Mouse (Mus musculus) forebrain, embryonic 15.5 days (tissue): Measurements from ENCODE around the gene Slc7a7. TPM values are rescaled to one million over a fixed set of nuclear protein-coding genes. Genes with fewer than 3 reads are reported as not detected.

Source experiments
- ATAC-seq: fragments of 200-750 bp; cut with Nextera tagmentation; replicated peaks from 2 replicates; pipeline ENCODE4 v1.8.0; 2017; ENCODE audit warnings: mild to moderate bottlenecking, moderate TSS enrichment, moderate library complexity
- H3K27ac ChIP-seq: fragments of 300-500 bp; sonication (generic); replicated peaks from 2 replicates; pipeline ENCODE4 v1.5.1; 2015; ENCODE audit warnings: mild to moderate bottlenecking, inconsistent platforms
- H3K27me3 ChIP-seq: fragments of 300-500 bp; sonication (generic); 2 replicates; pipeline ENCODE4 v1.6.1; 2015; ENCODE audit warnings: inconsistent platforms
- H3K36me3 ChIP-seq: fragments of 300-500 bp; sonication (generic); 2 replicates; pipeline ENCODE4 v1.6.1; 2015; ENCODE audit warnings: mild to moderate bottlenecking, inconsistent platforms
- H3K4me1 ChIP-seq: fragments of 300-500 bp; sonication (generic); 2 replicates; pipeline ENCODE4 v1.6.1; 2015; ENCODE audit warnings: inconsistent platforms
- H3K4me2 ChIP-seq: fragments of 300-500 bp; sonication (generic); replicated peaks from 2 replicates; pipeline ENCODE4 v1.6.1; 2015; ENCODE audit warnings: mild to moderate bottlenecking, inconsistent platforms
- H3K4me3 ChIP-seq: fragments of 300-500 bp; sonication (generic); 2 replicates; pipeline ENCODE4 v1.5.1; 2015; ENCODE audit warnings: mild to moderate bottlenecking, inconsistent platforms
- H3K9ac ChIP-seq: fragments of 300-500 bp; sonication (generic); replicated peaks from 2 replicates; pipeline ENCODE4 v1.6.1; 2015; ENCODE audit warnings: mild to moderate bottlenecking, inconsistent platforms
- H3K9me3 ChIP-seq: fragments of 300-500 bp; sonication (generic); 2 replicates; pipeline ENCODE4 v1.6.1; 2016; ENCODE audit warnings: inconsistent platforms
- WGBS: fragments of 180-500 bp; shearing (Covaris S2); methylation state at CpG from one replicate; pipeline ENCODE4 v1.1.7; 2015; ENCODE audit warnings: mixed read lengths; 5-methylcytosine and 5-hydroxymethylcytosine counted together
- polyA plus RNA-seq: library from polyadenylated mRNA; unstranded; fragments of >200 nt; fragmentation: Nextera tagmentation; extraction: Ambion mirVana; gene quantifications from 2 replicates; pipeline ENCODE4 v1.2.1, GENCODE M21; 2015

Gene Slc7a7
- polyA plus RNA-seq, 1 experiment from 2014 or later = 5.0 TPM

DNA sequence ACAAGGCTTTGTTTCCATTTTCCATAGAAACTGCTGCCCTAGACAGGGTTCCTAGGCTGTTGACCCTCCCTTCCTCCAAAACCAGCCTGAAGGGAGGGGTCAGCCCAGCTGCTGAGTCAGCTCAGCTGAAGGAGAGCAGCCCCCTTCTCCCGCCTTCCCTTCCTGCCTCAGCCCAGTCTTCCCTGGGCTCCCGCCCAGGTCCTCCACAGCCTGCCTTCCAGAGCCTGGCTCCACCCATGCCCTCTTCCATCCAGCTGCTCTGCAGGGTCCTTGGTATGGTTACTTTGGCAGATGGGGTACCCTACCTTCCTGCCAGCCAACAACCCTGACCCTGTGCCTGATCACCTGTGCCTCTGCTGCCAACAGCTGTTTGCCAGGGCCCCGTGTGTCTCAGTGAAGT, 25.6 kb upstream of the Slc7a7 start:
- Histone ChIP-seq H3K27me3 (no peaks in the 10 kb centered on the region), H3K4me3 (no peak overlapping the region), H3K4me1 (no peaks in the 10 kb centered on the region), H3K27ac (peak overlapping the region; percentile 34), H3K4me2 (no peak overlapping the region), H3K36me3 (peaks cover 7% of the 10 kb centered on the region; the same call in 1 of the 2 replicates), H3K9me3 (no peaks in the 10 kb centered on the region), H3K9ac (no peak overlapping the region)
- ATAC-seq = no peak
- WGBS = 30% methylated on average over 3 of the region's 3 CpGs

DNA sequence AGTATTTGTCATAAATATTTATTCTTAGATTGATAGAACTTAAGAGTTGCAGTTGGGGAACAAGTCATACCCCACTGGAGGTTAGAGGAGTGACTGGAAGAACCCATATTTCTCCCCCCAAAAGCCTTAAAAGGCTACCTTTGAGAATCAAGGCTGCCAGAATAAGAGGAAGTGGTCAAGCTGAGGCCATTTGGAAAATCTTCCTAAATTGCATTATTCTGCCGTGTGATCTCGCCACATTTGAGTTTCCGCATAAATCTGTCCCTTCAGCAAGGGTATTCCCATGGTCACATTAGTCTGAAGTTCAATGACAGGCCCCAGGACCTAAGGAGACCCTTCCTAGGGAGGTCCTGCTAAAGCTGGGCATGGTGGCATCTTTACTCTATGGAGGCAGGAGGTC, 25.0 kb upstream of the Slc7a7 start:
- Histone ChIP-seq H3K9ac (no peak overlapping the region), H3K9me3 (no peaks in the 10 kb centered on the region), H3K4me3 (no peak overlapping the region), H3K27me3 (no peaks in the 10 kb centered on the region), H3K4me1 (no peaks in the 10 kb centered on the region), H3K36me3 (peaks cover 7% of the 10 kb centered on the region; the same call in 1 of the 2 replicates), H3K27ac (no peak overlapping the region), H3K4me2 (no peak overlapping the region)
- WGBS = 97% methylated on average over 3 of the region's 3 CpGs
- ATAC-seq = no peak

DNA sequence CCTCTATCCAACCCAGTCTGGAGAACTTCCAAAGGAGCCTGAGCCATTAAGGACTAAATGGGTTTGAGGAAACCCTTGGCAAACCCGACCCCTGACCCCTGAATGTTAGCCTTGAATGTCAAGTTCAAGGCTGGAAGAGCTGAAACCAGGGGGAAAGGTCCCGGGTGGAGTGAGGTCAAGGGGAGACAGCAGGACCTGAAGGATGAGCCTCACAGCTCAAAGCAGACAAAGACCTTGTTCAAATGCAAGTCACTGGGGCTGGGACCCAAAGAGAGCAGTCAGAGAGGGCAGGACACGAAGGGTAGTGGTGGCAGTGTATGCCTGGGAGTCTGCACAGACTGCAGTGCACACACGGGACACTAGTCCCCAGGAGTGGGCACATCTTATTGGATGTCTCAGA, 23.8 kb upstream of the Slc7a7 start:
- Histone ChIP-seq H3K4me1 (no peaks in the 10 kb centered on the region), H3K27me3 (no peaks in the 10 kb centered on the region), H3K9me3 (no peaks in the 10 kb centered on the region), H3K27ac (no peak overlapping the region), H3K4me3 (no peak overlapping the region), H3K36me3 (peaks cover 7% of the 10 kb centered on the region; the same call in 1 of the 2 replicates), H3K9ac (no peak overlapping the region), H3K4me2 (no peak overlapping the region)
- WGBS = 87% methylated on average over 4 of the region's 4 CpGs
- ATAC-seq = no peak

DNA sequence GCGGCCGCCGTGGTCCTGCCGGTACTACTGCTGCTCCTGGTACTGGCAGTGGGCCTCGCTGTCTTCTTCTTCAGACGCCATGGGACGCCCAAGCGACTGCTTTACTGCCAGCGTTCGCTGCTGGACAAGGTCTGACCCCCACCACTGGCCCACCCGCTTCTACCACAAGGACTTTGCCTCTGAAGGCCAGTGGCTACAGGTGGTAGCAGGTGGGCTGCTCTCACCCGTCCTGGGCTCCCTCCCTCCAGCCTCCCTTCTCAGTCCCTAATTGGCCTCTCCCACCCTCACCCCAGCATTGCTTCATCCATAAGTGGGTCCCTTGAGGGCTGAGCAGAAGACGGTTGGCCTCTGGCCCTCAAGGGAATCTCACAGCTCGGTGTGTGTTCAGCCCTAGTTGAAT, 23.0 kb upstream of the Slc7a7 start:
- peaks cover 7% of the 10 kb centered on the region; the same call in 1 of the 2 replicates for H3K36me3 ChIP-seq
- H3K4me3 ChIP-seq = no peak overlapping the region
- WGBS = 95% methylated on average over 14 of the region's 14 CpGs
- ATAC-seq = no peak
- no peaks in the 10 kb centered on the region for H3K9me3 ChIP-seq
- no peak overlapping the region for H3K27ac ChIP-seq
- no peak overlapping the region for H3K4me2 ChIP-seq
- no peak overlapping the region for H3K9ac ChIP-seq
- no peaks in the 10 kb centered on the region for H3K4me1 ChIP-seq
- H3K27me3 ChIP-seq = no peaks in the 10 kb centered on the region

DNA sequence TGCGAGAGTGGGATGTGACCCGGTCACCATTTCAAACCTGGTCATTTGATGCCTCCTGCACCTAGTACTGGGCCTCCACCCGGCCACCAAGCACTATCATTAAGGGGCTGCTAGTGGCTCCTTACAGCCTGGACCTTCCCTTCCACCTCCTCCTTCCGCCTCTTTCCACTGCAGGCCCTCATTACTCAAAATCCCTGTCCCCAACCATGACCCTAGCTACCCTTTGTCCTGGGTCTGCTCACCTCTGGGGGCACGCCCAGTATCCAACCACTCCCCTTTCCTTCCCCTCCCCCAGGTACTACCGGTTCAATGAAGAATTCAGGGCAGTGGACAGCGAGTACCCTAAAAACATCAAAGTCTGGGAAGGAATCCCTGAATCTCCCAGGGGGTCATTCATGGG, 22.0 kb upstream of the Slc7a7 start:
- no peak overlapping the region for H3K4me2 ChIP-seq
- no peak for ATAC-seq

DNA sequence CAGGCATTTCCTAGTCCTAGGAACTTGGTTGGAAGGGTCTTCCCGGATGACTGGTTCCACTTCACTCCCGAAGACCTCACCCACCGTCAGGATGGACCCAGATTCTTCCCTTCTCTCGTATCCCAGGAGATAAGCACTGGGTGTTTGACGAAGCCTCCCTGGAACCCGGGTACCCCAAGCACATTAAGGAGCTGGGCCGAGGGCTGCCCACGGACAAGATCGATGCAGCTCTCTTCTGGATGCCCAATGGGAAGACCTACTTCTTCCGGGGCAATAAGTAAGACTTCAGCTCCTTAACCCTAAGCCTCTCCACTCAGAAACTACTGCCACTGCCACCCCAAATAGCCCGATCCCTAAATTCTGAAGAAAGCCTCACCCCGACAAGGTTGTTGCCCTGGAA, 21.6 kb upstream of the Slc7a7 start:
- Histone ChIP-seq H3K27me3 (no peaks in the 10 kb centered on the region), H3K9me3 (no peaks in the 10 kb centered on the region), H3K4me2 (no peak overlapping the region), H3K4me3 (no peak overlapping the region), H3K4me1 (peaks cover 2% of the 10 kb centered on the region; the same call in 1 of the 2 replicates), H3K27ac (no peak overlapping the region), H3K9ac (no peak overlapping the region), H3K36me3 (peaks cover 7% of the 10 kb centered on the region; the same call in 1 of the 2 replicates)
- no peak for ATAC-seq
- 78% methylated on average over 12 of the region's 12 CpGs for WGBS

More for the DNA sequence above, 22.0 kb upstream of the Slc7a7 start:
- Histone ChIP-seq H3K4me1 (no peaks in the 10 kb centered on the region), H3K27me3 (no peaks in the 10 kb centered on the region), H3K4me3 (no peak overlapping the region), H3K36me3 (peaks cover 7% of the 10 kb centered on the region; the same call in 1 of the 2 replicates), H3K27ac (no peak overlapping the region), H3K9ac (no peak overlapping the region), H3K9me3 (no peaks in the 10 kb centered on the region)
- 63% methylated on average over 7 of the region's 7 CpGs for WGBS

DNA sequence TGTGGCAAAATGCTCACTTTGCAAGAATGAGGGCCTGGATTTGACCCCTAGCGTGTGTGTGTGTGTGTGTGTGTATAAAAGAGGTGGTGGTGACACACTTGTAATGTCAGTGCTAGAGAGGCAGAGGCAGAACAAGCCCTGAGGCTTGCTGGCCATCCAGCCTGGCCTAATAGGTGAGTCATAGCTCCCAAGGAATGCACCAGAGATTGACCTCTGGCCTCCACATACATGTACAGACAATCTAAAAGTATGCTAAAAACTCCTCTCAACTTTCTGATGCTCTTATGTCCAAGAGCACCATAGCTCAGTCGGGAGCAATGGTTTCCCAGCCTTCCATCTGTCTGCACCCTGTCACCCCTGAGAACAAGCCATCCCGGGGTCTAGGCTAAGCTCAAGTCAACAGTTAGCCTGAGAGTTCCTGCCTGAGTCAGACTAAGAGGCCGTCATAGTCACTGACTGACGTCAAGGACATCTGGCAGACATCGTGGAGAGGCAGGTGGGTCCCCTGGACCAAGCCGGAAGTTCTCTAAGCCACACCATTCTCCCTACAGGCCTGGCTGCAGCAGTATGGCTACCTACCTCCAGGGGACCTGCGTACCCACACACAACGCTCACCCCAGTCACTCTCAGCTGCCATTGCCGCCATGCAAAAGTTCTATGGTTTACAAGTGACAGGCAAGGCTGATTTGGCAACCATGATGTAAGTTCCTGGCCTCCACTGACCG, 17.8 kb upstream of the Slc7a7 start:
- Histone ChIP-seq H3K4me2 (no peak overlapping the region), H3K4me3 (no peak overlapping the region), H3K27me3 (no peaks in the 10 kb centered on the region), H3K27ac (no peak overlapping the region), H3K9ac (no peak overlapping the region), H3K36me3 (0 out of 2 replicates have a peak, but pooled peaks cover 7% of the 10 kb centered on the region), H3K4me1 (peaks cover 38% of the 10 kb centered on the region), H3K9me3 (no peaks in the 10 kb centered on the region)
- no peak for ATAC-seq
- WGBS = 92% methylated on average over 11 of the region's 11 CpGs

DNA sequence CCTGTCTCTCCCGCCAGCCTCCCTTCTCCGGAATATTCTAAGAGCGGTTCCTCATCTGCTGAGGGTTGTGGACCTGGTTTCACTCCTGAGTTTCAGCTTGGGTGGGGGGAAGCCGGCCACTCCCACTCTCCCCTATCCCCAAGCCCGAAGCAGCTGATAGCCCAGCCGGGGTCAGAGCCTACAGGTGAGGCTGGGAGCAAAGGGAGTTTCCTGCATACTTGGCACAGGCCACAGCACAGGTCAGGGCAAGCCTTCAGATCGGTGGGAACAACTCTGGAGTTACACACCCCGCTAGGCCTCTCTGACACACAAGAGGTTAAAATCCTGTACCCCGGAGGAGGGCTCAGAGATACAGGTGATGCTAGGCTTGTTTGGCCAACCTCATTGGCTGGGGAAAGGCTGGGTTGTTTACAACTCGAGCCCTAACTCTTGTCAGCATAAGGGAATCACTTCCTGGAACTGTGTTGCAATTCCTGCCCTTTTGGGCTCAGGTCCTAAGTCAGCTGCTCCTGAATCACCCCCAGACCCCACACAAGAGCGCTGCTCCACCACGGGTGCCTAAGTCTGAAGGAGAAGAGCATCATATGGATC, 16.5 kb upstream of the Slc7a7 start:
- peak overlapping the region; percentile 67 for H3K4me2 ChIP-seq
- peak overlapping the region; percentile 59 for H3K4me3 ChIP-seq
- 0 out of 2 replicates have a peak, but pooled peaks cover 3% of the 10 kb centered on the region for H3K36me3 ChIP-seq
- H3K4me1 ChIP-seq = peaks cover 51% of the 10 kb centered on the region
- ATAC-seq = no peak
- H3K9ac ChIP-seq = no peak overlapping the region
- H3K27ac ChIP-seq = peak overlapping the region; percentile 88
- H3K9me3 ChIP-seq = no peaks in the 10 kb centered on the region
- WGBS = 67% methylated on average over 12 of the region's 12 CpGs
- no peaks in the 10 kb centered on the region for H3K27me3 ChIP-seq

DNA sequence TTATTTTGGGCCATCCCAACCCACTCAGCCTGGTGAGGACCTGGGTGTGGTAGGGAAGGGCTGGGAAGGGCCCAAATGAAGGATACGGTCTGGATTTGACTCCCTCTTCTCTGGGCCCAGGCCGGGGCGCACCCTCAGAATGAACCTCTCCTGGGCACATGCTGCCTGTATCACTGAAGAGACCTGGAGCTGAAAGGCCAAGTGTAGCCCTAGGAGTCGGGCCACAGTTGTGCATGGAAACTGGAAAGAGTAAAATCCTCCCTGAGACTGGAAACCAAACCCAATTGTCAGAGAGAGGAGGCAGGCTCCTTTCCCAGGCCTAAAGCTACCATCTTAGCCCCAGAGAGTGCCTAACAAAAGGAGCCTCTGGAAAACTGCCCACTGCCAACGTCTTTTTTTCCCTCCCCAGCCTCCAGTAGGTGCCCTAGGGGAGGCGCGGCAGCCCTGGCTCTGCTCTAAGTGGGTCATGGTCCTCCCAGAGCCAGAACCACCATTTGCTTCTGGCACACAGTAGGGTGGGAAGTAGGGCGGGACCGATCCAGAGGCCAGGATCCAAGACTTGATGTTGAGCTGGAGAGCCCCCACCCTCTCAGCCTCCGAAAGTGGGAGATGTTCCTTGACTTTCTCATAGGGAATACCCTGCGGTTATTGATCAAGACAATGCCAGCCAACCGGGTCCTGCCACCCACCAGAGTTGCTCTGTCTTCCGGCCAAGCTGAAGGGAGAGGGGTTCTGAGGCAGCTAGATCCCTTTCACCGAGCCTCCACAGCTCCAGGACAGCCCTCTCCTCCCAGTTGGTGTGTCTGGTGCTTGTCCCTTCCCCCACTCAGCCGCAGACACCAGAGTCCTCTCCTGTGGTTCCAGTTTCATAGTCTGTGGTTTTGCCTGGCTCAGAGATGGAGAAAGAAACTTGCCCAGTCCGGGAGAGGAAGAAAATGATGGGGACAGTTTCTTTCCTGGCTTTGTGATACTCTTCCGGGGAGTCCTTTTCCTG, 15.6 kb upstream of the Slc7a7 start:
- peak; percentile 29 for ATAC-seq
- Histone ChIP-seq H3K9me3 (no peaks in the 10 kb centered on the region), H3K4me3 (peak overlapping the region; percentile 59), H3K4me1 (peaks cover 54% of the 10 kb centered on the region), H3K27me3 (no peaks in the 10 kb centered on the region), H3K36me3 (0 out of 2 replicates have a peak, but pooled peaks cover 2% of the 10 kb centered on the region), H3K4me2 (peak overlapping the region; percentile 67), H3K27ac (peak overlapping the region; percentile 88), H3K9ac (peak overlapping the region; percentile 69)
- 36% methylated on average over 17 of the region's 17 CpGs for WGBS

DNA sequence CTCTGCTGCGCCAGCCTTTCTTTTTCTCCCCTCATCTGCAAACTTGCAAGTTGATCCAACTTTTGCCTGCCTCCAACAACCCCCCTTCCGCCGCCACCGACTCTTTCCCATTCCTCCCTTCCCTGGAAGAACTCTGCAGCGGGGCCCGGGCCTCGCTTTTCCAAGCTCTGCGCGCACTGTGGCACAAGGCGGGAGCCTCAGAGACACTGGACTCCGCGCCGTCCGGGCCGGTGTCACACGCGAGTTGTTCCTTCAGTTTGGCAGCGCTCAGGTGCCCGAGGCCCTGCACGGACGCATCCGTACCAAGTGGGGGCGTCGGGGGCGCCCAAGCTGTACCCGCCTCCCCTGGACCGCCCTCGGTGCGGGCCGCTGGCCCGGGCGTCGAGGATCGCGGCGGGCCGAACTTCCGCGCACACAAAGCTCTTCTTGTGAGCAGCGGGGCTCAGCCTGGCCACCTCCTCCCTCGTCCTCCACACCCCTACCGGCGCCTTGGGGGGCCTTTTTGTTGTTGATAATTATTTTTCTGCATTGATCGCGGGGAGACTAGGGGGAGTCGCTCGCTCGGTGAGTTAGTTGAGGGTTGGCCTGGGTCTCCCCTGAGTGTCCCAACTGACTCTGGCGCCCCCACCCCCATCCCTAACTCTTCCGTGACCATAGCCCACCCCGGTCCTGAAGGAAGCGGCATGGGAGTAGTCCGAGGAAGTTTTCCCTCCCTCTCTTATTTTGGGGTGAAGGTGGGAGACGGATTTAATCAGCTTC, 14.7 kb upstream of the Slc7a7 start:
- Histone ChIP-seq H3K4me2 (peak overlapping the region; percentile 67), H3K36me3 (0 out of 2 replicates have a peak, but pooled peaks cover 2% of the 10 kb centered on the region), H3K4me1 (peaks cover 63% of the 10 kb centered on the region), H3K4me3 (peak overlapping the region; percentile 59), H3K9ac (peak overlapping the region; percentile 69), H3K27ac (peak overlapping the region; percentile 88), H3K9me3 (no peaks in the 10 kb centered on the region), H3K27me3 (no peaks in the 10 kb centered on the region)
- WGBS = 2% methylated on average over 54 of the region's 54 CpGs
- peak; percentile 29 for ATAC-seq
